Mouse (Mus musculus) layer of hippocampus, postnatal 10 days (tissue): Measurements from ENCODE around the gene Nsdhl. TPM values are rescaled to one million over a fixed set of nuclear protein-coding genes. Genes with fewer than 3 reads are reported as not detected.

ENCODE experiments used
- DNase-seq, 2 experiments: peaks; one replicate each; pipeline ENCODE4 v3.0.0; 2021; ENCODE audit warnings: low spot score in 2 of 2
- long read RNA-seq: library from polyadenylated mRNA; stranded (forward); transcript quantifications from one replicate; pipeline ENCODE4 v2.0.0, GENCODE M21; 2023
- total RNA-seq, 2 experiments: library from RNA; stranded (reverse); gene quantifications; 2 replicates each; pipeline ENCODE4 v1.2.3; 2021

Nsdhl gene
- 10 to 100 TPM; 51.7 to 52.8 TPM for total RNA-seq
- long read RNA-seq, transcript Nsdhl-201 (8 exons, 2,168 nt) = major isoform, 46 of 54 reads
- long read RNA-seq, partial matches to known transcripts = 1 of 54 reads
- long read RNA-seq, other reads (novel, unspliced or antisense) = 7 of 54 reads

DNA sequence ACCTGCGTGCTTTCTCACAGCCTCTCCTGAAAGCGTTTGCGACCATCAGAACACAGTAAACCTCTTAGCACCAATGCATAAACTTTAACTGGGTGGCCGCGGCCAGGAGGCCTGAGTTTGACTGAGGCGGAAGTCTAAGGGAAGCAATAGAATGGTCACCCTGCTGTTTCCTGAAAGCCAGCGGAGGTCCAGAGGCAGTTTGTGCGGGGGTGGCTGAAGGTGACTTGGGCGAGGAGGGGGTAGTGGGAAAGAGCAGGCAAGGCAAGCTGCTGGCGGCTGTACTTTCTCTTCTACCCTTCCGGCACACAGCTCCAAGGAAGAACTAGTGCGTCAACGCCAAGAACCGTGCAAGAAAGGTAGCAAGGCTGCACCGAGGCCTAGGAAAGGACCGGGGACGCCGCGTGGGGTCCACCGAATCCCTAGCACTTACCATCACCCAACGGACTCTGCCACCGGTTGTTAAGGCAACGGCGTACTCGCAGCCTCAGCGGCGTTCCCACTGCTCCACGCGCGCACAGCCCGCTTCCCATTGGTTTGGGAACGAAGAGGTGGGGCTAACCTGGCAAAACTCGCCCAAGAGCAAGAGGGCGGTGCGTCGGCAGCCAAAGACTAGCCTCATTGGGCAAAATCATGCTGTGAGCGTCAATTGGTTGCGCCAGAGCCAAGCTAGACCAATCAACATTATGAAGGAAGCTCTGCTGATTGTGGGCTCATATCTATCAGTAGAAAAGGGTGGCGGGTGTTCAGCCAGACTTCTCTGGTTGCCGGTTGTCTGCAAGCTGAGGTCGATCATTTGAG lies at the start of gene Nsdhl, which contains the start of gene Cetn2:
Gene Nsdhl (plus strand): TSS at position 674 of the 798 bp plus-strand sequence.
Gene Cetn2 (minus strand): TSS at position 528 of the 798 bp plus-strand sequence.
- peak; percentile 78 to 84 for DNase-seq

DNA sequence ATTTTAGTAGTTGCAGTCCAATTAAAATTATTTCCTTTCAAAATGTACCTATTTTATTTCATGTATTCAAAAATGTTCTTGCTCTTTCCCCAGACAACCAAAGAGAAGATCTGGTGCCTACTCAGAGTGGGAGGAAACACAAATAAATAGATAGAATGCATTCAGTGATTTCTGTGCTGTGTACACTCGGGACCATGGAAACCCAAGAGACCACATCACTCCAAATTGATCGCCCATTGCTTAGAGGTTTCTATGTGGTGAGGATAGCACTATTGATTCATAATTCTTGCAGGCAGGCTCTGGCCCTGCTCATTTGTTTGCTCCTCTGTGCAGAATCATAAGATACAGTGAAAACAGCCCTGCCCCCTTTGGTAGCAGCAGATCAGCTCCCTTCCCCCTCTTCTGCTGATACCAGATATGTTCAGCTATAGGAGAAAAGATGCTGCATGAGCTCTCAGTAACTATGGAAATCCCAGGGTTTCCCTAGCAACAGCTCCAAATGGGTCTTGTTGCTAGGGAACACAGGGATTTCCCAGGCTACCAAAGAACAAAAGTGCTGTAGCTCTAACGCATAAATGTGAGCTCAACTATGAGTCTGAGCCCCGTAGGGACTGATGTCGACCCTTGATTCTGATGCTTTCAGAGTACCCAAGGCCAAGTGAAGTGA lies 22.8 kb upstream of the Nsdhl start:
- DNase-seq = peak; percentile 6 to 20

DNA sequence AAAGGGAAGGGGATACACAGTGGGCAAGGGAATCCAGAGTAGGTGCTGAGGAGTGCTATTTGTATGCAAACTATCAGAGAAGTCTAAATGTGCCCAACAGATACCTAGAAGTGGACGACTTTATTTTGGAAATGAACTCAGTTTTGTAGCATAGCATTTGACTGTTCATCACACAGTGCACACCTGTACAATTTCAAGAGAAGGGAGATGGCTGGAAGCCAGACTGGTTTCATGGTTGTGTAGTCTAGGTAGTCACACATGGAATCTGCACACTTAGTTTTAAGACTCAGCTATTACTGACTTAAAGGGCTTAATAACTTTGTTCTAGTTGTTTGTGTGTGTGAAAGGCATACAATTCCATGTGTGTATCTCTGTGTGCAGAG lies 22.3 kb upstream of the Nsdhl start:
- no peak for DNase-seq

DNA sequence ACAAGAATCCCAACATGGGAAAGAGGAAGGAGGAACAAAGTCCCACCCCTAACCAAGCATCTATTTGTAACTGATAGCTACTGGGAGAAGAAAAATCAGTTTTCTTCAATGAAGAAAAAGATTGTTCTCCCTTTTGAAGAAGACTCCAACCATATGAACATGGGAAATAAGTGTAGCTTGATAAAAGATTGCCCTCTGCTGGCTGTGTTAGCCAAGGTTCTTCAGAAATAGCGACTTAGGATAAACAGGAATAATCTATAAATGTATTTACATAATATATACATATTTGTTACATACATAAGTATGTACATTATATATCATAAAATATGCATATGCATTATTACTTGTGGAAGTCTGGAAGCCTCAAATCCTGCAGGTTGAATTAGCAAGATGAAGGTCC lies 15.8 kb upstream of the Nsdhl start:
- DNase-seq = no peak

DNA sequence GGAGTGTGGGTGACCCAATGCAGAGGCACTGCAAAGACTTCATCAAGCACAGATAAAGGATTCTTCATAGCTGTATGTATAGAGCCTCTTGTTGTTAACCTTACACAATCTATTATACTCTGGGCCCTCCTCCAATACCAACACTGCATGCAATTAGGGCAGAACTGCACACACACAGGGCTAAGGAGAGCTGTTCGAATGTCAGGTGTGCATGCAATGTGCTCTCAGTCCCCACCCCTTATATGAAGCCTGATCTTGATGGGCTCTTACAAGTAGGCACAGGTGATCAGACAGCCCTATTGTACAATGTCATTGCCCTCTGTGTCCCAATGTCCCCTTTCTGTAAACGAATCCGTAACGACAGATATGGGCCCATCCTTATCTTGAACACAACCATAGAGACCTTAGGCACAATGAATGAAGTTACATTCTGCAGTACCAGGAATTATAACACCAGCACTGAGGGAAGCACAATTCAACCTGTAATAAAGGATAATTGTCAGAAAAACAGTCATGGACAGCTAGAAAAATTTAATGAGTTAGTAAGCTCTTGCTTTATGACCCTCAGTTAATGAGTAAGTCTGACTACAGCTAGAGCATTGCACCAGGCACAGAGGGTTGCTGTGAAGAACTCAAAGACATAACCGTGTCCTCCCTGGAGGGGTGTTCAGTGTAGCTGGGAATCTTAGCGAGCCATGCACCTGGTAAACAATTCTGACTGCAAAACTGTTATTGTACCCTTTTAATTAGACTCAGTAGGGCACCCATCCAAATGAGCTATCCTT lies 10.5 kb upstream of the Nsdhl start:
- DNase-seq = no peak

DNA sequence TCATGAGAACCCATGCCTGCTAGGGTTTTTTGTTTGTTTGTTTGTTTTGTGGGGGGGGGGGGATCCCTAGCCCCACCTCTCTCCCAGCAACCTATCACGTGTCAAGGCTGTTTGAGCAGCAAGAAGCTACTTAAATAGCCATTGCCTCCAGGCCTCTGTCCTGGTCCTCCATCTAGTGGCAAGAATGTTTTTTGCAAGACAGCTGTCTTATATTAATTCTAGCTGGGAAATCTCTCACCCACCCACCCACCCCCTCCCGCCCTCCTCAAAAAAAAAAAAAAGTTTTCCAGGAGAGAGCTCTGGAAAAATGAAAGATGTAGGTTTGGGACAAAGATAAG lies 10.0 kb upstream of the Nsdhl start:
- peak; percentile 13 to 35 for DNase-seq

DNA sequence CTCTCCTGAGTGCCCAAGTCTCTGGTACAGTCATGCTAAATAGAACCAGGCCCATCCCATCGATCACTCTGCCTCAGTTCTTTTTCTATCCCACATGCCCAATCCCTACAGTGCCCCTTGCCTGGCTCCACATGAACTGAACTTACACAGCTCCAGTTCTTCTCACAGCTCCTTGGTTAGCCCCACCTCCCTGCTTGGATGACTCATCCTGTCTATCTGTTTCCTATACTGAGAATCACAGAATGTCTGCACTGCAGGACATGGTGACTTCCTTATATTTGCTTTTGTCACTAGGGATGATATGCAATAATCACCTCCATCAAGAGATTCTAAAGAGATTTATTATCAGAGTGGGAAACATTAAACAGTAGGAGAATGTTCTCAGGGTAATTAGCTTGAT lies 6.7 kb upstream of the Nsdhl start:
- DNase-seq = no peak

DNA sequence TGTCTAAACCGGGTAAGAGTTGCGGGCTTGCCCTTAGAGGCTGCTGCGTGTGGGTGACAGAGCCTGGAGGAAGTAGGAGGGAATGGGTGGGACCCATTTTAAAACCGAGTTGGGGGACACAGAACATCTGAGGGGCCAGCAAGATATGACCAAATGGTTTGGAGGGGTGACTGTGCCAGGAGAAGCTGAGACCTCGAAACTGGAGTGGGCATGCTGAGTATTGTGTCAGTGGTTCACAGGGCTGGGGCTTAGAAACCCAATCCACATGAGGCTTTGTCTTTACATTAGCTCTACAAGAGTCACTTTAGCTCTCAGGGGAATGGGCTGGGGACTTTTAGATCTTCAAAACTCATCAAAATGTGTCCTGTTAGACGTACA lies 314 bp downstream of the Nsdhl start:
- DNase-seq = no peak

DNA sequence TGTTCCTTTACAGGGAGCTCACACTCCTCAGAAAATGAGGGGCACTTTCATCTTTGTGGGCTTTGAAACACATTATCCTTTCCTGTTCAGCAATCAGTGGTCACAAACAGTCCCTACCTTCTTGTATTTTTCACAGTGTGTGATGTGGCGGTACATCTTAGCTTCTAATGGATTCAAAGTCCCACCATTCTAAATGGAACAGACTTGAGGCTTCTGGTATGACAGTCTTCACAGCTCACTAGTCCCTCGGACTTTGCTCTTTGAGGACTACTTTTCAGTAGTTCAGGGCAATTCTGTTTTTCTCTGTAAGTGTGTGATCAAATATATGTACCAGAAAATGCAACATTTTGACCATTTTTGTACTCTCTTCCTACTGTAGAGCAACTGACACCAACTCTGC lies 3.0 kb downstream of the Nsdhl start:
- DNase-seq = no peak

DNA sequence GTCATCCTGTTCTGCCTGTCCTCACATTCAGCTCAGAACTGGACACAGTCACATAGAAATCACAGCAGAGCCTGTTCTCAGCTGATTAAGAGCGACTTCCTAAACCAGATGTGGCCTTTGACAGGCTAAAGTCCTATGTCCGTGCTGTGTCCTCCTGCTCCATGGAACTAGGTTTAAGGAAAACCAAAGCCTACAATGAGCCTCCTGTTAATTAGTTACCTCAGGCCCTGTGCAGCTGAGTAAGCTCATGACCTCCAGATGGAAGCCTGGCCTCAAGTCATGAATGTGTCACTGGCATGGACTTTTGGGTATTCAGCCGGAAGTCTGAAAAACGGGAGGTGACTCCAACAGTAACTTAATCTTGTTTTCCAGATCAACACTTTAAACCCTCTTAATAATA lies 35.1 kb downstream of the Nsdhl start:
- no peak for DNase-seq

DNA sequence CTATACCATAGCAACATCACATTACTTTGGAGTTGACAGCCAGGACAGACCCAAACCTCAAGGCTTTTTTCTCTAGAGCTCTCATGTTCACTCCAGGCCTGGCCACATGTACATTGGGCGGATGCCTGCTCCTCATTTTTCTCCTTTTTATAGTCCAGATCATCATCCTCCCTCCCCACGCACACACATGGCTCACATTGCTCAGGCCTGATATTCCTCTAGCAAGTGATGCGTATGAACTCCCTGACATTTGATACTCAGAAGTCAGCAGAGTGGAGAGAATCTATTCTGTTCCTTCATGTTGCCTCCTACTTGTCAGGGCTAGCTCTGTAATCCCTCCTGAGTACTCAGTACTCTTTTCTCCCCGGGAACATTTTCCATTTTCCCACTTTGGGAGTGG lies 38.1 kb downstream of the Nsdhl start:
- no peak for DNase-seq

DNA sequence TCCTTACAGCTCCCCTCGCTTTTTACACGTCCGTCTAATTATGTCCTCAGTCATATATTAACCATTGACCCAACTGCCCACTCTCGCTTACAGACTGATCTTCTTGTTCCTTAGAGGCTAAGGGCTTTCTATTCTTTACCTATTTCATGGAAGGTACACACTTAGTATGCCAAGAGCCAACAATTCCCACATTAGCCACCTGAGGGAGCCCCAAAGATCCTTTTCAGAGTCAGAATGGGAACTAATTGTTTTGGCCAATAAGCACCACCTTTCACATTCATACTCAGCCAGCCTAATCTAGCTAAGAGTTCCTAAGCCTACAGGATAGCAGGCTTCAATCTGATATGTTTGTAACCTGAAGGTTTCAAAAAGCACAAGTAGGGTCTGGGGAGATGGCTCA lies 42.1 kb downstream of the Nsdhl start:
- DNase-seq = no peak

DNA sequence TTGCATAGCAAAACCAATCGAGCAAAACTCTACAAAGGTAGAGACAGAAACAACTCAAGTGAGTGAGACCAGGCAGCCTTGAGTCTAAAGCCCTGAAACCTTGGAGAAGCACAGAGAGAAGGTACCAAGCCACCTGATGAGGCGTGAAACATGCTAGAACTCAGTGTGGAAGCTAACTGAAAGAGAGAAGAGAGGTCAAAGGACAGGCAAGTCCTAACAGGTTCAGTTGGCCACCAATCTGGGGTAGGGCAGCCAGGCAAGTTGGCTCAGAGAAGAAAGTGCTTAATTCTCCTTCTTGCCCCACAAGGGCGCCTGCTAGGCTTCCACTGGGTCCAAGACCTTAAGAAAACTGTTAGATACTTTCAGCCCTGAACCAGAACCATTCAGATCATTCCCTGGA lies 43.2 kb downstream of the Nsdhl start:
- no peak for DNase-seq

DNA sequence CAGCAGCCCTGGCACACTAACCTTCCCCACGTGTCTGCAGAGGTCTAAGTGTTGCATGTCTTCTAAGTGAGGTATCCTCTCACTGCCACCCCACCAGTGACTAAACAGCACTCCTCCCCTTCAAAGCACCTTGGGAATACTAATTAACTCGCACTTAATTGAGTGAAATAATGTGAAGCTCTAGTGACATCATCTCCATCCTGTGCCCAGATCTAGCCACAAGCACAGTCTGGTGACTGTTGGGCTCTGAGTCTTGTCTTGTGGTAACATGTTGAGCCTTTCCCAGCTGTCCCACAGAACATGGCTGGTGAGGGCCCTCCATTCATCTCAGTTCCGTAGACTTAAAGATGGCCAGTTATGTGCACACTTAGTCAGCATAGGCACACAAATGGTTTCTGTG lies 44.4 kb downstream of the Nsdhl start:
- DNase-seq = no peak

DNA sequence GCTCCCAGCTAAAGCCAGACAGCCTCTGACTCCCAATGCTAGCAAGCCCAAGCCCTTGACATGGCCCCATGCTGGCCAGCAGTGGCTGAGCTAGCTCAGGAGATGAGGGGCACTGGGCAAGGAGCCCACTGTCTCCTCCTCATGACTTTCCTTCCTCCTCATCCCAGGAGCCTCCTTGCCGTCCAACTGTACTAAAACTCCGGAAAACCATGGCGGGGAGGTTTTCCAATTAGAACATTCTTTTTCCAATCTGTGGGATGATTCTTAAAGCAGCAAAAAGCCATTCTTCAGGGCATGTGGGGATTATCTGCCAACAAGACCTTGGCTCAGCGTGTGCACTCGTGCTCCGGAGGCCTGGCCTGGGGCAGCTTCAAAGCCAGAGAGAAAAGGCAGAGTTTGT lies 64.5 kb downstream of the Nsdhl start:
- no peak for DNase-seq

DNA sequence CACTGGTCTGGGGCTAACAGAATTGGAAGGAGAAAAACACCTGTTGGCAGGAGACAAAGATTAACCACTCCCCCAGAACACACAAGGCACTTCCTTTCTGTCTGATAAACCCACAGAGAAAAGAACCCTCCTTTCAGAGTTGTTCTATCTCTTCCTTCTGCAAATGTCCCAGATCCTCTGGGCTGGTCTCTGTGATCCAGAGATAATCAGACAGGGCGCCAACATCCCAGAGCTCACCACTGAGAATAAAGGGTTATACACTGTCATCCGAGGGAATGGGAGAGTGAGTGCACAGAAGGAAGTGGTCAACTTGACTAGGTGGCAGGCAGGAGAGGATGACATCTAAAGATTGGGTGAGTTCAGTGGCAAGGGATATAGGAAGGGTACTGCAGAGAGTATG lies 67.2 kb downstream of the Nsdhl start:
- DNase-seq = no peak

DNA sequence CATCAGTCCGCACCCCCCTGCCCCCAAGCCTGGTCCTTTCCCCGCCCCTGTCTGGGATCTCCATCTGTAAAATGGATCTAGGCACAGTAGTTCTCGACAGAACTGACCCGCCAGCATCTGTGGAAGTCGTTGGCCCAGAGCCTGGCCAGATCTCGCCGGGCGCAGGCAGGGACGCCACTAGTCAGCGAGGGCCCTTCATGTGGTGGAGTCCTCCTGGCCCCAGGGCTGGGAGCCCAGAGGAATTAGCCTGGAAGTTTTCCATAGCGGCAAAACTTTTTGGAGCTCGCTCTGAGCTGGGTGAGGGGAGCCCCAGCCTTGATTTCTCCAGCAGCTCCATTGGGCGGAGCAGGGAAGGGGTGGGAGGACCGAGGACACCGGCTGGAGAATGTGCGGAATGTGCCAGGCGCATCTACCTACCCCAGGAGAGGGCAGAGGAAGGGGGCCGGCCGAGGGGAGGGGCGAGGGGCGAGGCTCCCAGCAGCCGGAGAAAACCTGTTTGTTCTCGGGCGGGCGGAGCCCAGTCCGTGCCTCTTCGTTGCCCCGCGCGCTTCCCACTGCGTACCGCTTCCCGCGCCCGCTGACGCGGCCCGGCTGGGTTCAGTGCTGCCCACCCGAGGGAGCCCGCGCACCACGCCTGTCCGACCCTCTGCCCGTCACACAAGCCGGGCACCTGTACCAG lies 68.6 kb downstream of the Nsdhl start, which contains the start of gene Zfp185:
Gene Zfp185 (plus strand): TSS at position 499 of the 679 bp plus-strand sequence.
- DNase-seq = peak in 1 of 2 experiments; percentile 24

DNA sequence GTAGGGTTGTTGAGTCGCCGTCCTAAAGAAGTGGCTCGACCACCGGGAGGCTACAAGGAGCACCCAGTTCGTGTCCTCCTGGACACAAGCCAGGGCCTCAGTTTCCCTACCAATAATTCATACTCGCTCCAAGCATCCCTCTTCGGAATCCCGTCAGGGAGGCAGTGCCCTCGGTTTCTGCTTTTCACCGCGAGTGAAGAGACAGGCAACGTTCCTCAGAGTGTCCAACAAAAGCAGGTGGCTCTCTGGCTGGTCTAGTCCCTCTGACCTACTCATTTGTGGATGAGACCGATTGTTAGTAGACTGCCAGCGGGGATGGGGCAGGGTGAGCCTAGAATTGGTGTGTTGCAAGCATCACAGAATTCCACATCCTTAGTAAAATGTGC lies 69.2 kb downstream of the Nsdhl start:
- no peak for DNase-seq

DNA sequence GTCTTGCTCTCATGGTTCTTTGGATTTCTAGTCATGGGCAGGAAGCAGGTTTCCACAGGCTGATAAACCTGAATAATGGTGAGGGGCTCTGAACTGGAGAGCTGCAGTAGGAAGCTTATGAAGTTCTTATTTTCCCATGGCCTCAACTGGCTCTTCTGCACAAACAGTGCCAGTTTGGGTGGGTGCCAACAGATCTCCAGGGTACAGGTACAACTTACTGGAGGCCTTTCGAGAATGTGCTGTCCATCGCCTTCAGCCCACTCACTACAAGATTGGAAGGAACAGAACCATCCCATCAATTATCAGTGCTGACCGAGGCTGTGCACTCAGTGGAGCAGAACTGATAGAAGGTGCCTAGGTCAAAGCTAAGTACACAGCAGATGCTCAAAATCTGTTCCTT lies 70.1 kb downstream of the Nsdhl start:
- no peak for DNase-seq

DNA sequence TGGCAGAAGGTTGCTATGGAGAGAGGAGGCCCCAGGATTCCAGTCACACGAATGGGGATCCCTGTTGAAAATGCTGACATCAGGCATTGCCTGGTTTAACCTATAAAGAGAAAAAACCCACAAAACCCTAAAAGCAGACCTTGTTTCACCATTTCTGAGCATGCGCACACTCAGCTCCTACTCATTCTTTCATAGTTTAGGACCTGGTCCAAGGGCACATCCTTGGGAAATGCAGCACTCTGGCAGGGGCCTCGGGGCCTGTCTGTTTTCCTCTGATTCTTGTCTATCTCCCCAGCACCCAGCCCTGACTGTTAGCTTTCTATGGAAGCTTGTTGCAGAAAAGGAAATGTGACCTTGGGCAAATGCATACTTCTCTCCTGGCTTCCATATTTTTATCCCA lies 72.2 kb downstream of the Nsdhl start:
- no peak for DNase-seq

DNA sequence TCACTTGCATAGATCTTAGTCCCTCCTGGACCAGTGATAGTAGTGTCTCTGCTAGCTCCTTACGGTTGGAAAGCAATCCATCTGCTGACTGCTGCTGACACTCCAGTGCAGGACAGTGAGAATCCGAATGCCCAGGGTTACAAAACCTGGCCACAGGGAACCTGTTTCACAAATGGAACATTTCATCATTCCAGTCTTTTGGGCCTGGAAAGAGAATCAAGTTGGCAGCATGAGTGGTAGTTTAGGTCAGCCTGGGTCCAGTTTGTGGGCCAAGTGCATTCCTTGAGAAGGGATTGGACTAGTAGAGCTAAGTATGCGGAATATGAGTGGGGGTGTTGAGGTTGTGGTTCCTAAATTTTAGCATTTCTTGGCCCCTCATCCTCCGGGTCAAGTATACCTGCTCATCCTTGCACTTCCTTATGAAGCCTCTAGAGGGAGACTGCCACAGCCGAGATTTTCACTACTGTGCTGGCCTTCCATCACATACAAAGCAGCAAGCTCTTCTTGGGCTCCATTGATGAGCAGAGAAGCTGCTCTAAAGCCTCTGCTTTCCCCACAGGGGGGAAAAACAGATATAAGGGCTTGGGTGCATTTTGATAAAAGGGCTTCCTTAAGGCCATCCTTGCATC lies 74.0 kb downstream of the Nsdhl start:
- DNase-seq = no peak
